Mouse (Mus musculus): ENCODE measurements around the gene Ccl27b. TPM values are rescaled to one million over a fixed set of nuclear protein-coding genes. Genes with fewer than 3 reads are reported as not detected.
"Not testable (repeated sequence)": the region's sequence is repeated elsewhere in the genome, so short reads cannot be mapped to it uniquely, and the experiment has no call there.

Ccl27b gene
- total RNA-seq (2012; rRNA removed), result not detected in 2 replicates
- polyA plus RNA-seq (2012; ENCODE audit: insufficient read depth in 1 of 2, insufficient read length in 2 of 2, low read depth in 1 of 2, low replicate concordance in 2 of 2, missing spikeins in 1 of 2), result not detected

- H3K9ac ChIP-seq (ENCODE audit: control insufficient read depth, low read depth, low read length, poor library complexity, severe bottlenecking); H3K27me3 ChIP-seq (ENCODE audit: control insufficient read depth in 1 of 2, insufficient read depth in 2 of 2, low read length in 2 of 2); DNase-seq (ENCODE audit: low read depth, low spot score): not testable (repeated sequence)
These were observed at the start of gene Ccl27b for GRCm38 (mm10) chr4:42654951-42655350. Ccl27b (plus strand) TSS chr4:42655251.

GRCm38 (mm10) chr4:42611895-42612294 is 43.2 kb upstream of the Ccl27b start, which contains the start of gene Gm10591:
Gm10591 (plus strand) TSS chr4:42612195.
- H3K27me3 ChIP-seq (ENCODE audit: control insufficient read depth in 1 of 2, insufficient read depth in 2 of 2, low read length in 2 of 2); H3K9me3 ChIP-seq (replicated peaks; ENCODE audit: insufficient read depth, low read length); H3K4me3 ChIP-seq (ENCODE audit: control insufficient read depth in 1 of 2, insufficient read depth in 1 of 2, low read depth in 2 of 2, low read length in 2 of 2); H3K36me3 ChIP-seq (ENCODE audit: control insufficient read depth in 1 of 2, insufficient read depth in 2 of 2, low read length in 2 of 2); H3K79me2 ChIP-seq (ENCODE audit: control insufficient read depth, insufficient read depth, low read length, poor library complexity); DNase-seq (ENCODE audit: low read depth, low spot score); H3K9ac ChIP-seq (ENCODE audit: control insufficient read depth, low read depth, low read length, poor library complexity, severe bottlenecking); H3K27ac ChIP-seq (ENCODE audit: control insufficient read depth, low read depth, low read length); H3K4me1 ChIP-seq (ENCODE audit: control insufficient read depth in 1 of 2, insufficient read depth in 2 of 2, low read length in 2 of 2): not testable (repeated sequence)

More at GRCm38 (mm10) chr4:42654951-42655350, at the start of gene Ccl27b:
- H3K4me1 ChIP-seq (ENCODE audit: control insufficient read depth in 1 of 2, insufficient read depth in 2 of 2, low read length in 2 of 2); H3K9me3 ChIP-seq (replicated peaks; ENCODE audit: insufficient read depth, low read length); H3K4me3 ChIP-seq (ENCODE audit: control insufficient read depth in 1 of 2, insufficient read depth in 1 of 2, low read depth in 2 of 2, low read length in 2 of 2); H3K79me2 ChIP-seq (ENCODE audit: control insufficient read depth, insufficient read depth, low read length, poor library complexity); H3K36me3 ChIP-seq (ENCODE audit: control insufficient read depth in 1 of 2, insufficient read depth in 2 of 2, low read length in 2 of 2); H3K27ac ChIP-seq (ENCODE audit: control insufficient read depth, low read depth, low read length): not testable (repeated sequence)

- not testable (repeated sequence) for H3K9me3 ChIP-seq (replicated peaks; ENCODE audit: insufficient read depth, low read length); H3K4me3 ChIP-seq (ENCODE audit: control insufficient read depth in 1 of 2, insufficient read depth in 1 of 2, low read depth in 2 of 2, low read length in 2 of 2); H3K27ac ChIP-seq (ENCODE audit: control insufficient read depth, low read depth, low read length); H3K79me2 ChIP-seq (ENCODE audit: control insufficient read depth, insufficient read depth, low read length, poor library complexity); H3K36me3 ChIP-seq (ENCODE audit: control insufficient read depth in 1 of 2, insufficient read depth in 2 of 2, low read length in 2 of 2); H3K9ac ChIP-seq (ENCODE audit: control insufficient read depth, low read depth, low read length, poor library complexity, severe bottlenecking); H3K4me1 ChIP-seq (ENCODE audit: control insufficient read depth in 1 of 2, insufficient read depth in 2 of 2, low read length in 2 of 2); H3K27me3 ChIP-seq (ENCODE audit: control insufficient read depth in 1 of 2, insufficient read depth in 2 of 2, low read length in 2 of 2); DNase-seq (ENCODE audit: low read depth, low spot score)
These were observed 25.6 kb upstream of the Ccl27b start, which contains the start of gene Gm2564 for GRCm38 (mm10) chr4:42629419-42629818. Gm2564 (plus strand) TSS chr4:42629719.

- H3K4me3 ChIP-seq (ENCODE audit: control insufficient read depth in 1 of 2, insufficient read depth in 1 of 2, low read depth in 2 of 2, low read length in 2 of 2); H3K79me2 ChIP-seq (ENCODE audit: control insufficient read depth, insufficient read depth, low read length, poor library complexity); H3K9ac ChIP-seq (ENCODE audit: control insufficient read depth, low read depth, low read length, poor library complexity, severe bottlenecking); DNase-seq (ENCODE audit: low read depth, low spot score); H3K9me3 ChIP-seq (replicated peaks; ENCODE audit: insufficient read depth, low read length); H3K36me3 ChIP-seq (ENCODE audit: control insufficient read depth in 1 of 2, insufficient read depth in 2 of 2, low read length in 2 of 2); H3K4me1 ChIP-seq (ENCODE audit: control insufficient read depth in 1 of 2, insufficient read depth in 2 of 2, low read length in 2 of 2); H3K27me3 ChIP-seq (ENCODE audit: control insufficient read depth in 1 of 2, insufficient read depth in 2 of 2, low read length in 2 of 2); H3K27ac ChIP-seq (ENCODE audit: control insufficient read depth, low read depth, low read length): not testable (repeated sequence)
These were observed 6.7 kb downstream of the Ccl27b start, which contains the start of gene Il11ra2 for GRCm38 (mm10) chr4:42661793-42662192. Il11ra2 (minus strand) TSS chr4:42661893.

GRCm38 (mm10) chr4:42675415-42675814 is 20.4 kb downstream of the Ccl27b start:
- not testable (repeated sequence) for H3K9ac ChIP-seq (ENCODE audit: control insufficient read depth, low read depth, low read length, poor library complexity, severe bottlenecking); H3K4me3 ChIP-seq (ENCODE audit: control insufficient read depth in 1 of 2, insufficient read depth in 1 of 2, low read depth in 2 of 2, low read length in 2 of 2); H3K27ac ChIP-seq (ENCODE audit: control insufficient read depth, low read depth, low read length); H3K9me3 ChIP-seq (replicated peaks; ENCODE audit: insufficient read depth, low read length); DNase-seq (ENCODE audit: low read depth, low spot score); H3K36me3 ChIP-seq (ENCODE audit: control insufficient read depth in 1 of 2, insufficient read depth in 2 of 2, low read length in 2 of 2); H3K4me1 ChIP-seq (ENCODE audit: control insufficient read depth in 1 of 2, insufficient read depth in 2 of 2, low read length in 2 of 2); H3K79me2 ChIP-seq (ENCODE audit: control insufficient read depth, insufficient read depth, low read length, poor library complexity); H3K27me3 ChIP-seq (ENCODE audit: control insufficient read depth in 1 of 2, insufficient read depth in 2 of 2, low read length in 2 of 2)

- not testable (repeated sequence) for DNase-seq (ENCODE audit: low read depth, low spot score); H3K9ac ChIP-seq (ENCODE audit: control insufficient read depth, low read depth, low read length, poor library complexity, severe bottlenecking); H3K27ac ChIP-seq (ENCODE audit: control insufficient read depth, low read depth, low read length); H3K4me1 ChIP-seq (ENCODE audit: control insufficient read depth in 1 of 2, insufficient read depth in 2 of 2, low read length in 2 of 2); H3K4me3 ChIP-seq (ENCODE audit: control insufficient read depth in 1 of 2, insufficient read depth in 1 of 2, low read depth in 2 of 2, low read length in 2 of 2); H3K27me3 ChIP-seq (ENCODE audit: control insufficient read depth in 1 of 2, insufficient read depth in 2 of 2, low read length in 2 of 2); H3K9me3 ChIP-seq (replicated peaks; ENCODE audit: insufficient read depth, low read length); H3K79me2 ChIP-seq (ENCODE audit: control insufficient read depth, insufficient read depth, low read length, poor library complexity); H3K36me3 ChIP-seq (ENCODE audit: control insufficient read depth in 1 of 2, insufficient read depth in 2 of 2, low read length in 2 of 2)
These were observed 24.3 kb downstream of the Ccl27b start for GRCm38 (mm10) chr4:42679365-42679764.

- not testable (repeated sequence) for H3K36me3 ChIP-seq (ENCODE audit: control insufficient read depth in 1 of 2, insufficient read depth in 2 of 2, low read length in 2 of 2); H3K4me3 ChIP-seq (ENCODE audit: control insufficient read depth in 1 of 2, insufficient read depth in 1 of 2, low read depth in 2 of 2, low read length in 2 of 2); H3K9me3 ChIP-seq (replicated peaks; ENCODE audit: insufficient read depth, low read length); H3K27ac ChIP-seq (ENCODE audit: control insufficient read depth, low read depth, low read length); H3K4me1 ChIP-seq (ENCODE audit: control insufficient read depth in 1 of 2, insufficient read depth in 2 of 2, low read length in 2 of 2); DNase-seq (ENCODE audit: low read depth, low spot score); H3K79me2 ChIP-seq (ENCODE audit: control insufficient read depth, insufficient read depth, low read length, poor library complexity); H3K27me3 ChIP-seq (ENCODE audit: control insufficient read depth in 1 of 2, insufficient read depth in 2 of 2, low read length in 2 of 2); H3K9ac ChIP-seq (ENCODE audit: control insufficient read depth, low read depth, low read length, poor library complexity, severe bottlenecking)
These were observed 25.6 kb downstream of the Ccl27b start for GRCm38 (mm10) chr4:42680374-42681356.

Data from MEL (cell line).